Mouse (Mus musculus) T-cell, adult 2 months (primary cell): ENCODE data around the gene Rd3l.

Source experiments
- DNase-seq: peaks from one replicate; pipeline ENCODE4 v3.0.0; 2022; ENCODE audit warnings: low spot score

Gene Rd3l

DNA sequence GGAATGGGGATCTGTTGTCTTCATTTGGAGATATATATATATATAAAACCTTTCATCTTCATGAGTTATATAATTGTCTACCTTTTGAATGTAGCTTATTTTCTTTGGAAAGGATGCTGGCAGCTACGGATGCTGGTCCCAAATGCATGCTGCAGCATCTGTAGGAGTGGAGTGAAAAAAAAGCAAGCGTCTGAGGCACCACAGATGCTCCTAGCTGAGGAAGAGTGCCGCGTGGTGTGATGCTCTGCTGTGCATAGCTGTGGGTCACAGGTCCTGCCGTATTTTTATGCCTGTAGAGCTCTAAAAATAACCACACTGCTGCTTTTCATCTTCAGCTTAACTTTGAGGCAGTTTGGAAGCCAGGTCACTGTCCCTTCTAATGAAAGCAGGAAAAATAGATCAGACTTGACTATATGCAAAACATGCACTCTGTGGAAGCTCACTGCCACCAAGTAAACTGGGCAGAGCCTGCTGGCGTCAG lies at the start of gene Rd3l:
Gene Rd3l (minus strand): TSS at position 431 of the 481 bp plus-strand sequence.
- DNase-seq = no peak

DNA sequence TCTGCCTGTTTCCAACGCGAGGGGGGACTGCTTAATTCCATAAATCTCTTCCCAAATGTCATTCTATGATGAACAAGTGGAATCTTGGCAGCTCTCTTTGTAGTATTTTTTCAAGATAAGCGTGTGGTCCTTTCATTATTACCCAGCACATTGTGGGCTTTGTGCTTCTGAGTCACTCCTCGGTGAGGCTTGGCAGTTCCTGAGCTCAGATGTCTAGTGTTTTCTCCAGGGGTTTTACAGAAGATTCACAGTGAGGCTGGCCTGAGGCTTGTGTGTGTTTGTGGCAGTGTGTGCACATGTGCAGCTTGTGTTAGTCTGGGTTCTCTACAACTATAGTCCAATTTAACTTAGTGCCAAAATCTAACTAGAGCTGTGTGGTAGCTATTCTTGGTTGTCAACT lies 46.3 kb upstream of the Rd3l start:
- no peak for DNase-seq

- DNase-seq = no peak
Observed at GRCm38 (mm10) chr12:112025907-112026645, 45.0 kb upstream of the Rd3l start.

DNA sequence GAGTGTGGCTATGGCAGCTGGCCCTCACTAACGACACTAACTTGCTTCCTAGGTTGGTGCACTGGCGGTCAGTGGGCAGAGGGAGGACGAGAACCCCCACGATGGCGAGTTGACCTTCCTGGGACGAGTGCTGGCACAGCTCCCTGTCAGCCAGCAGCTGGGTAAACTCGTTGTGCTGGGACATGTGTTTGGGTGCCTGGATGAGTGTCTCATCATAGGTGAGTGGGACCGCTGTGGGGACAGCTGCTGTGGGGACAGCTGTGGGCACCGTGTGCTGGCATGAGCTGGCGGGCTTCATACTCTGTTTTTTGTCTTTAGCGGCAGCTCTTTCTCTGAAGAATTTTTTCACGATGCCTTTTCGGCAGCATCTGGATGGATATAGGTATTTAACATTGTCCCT lies 44.3 kb upstream of the Rd3l start:
- no peak for DNase-seq

GRCm38 (mm10) chr12:112024581-112025310 lies 43.6 kb upstream of the Rd3l start:
- DNase-seq = no peak

DNA sequence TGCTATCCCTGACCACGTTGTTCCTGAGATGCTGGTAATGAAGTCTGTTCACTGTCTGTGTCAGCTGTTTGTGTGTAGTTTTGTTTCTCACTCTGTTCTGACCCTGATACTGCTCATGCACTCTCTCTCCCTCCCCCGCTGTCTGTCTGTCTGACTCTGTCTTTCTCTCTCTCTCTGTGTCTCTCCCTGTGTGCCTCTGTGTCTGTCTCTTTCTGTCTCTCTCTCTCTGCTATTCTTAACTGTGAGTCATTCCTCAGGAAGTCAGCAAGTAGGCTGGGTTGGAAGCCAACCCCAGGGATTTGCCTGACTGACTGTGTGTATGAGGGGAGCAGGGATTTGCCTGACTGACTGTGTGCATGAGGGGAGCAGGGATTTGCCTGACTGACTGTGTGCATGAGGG lies 42.2 kb upstream of the Rd3l start:
- no peak for DNase-seq

GRCm38 (mm10) chr12:112016346-112016745 lies 35.2 kb upstream of the Rd3l start:
- DNase-seq = no peak

GRCm38 (mm10) chr12:112013271-112013801 lies 32.2 kb upstream of the Rd3l start:
- DNase-seq = no peak

- DNase-seq = no peak
Observed at GRCm38 (mm10) chr12:112012511-112013270, 31.6 kb upstream of the Rd3l start.

- peak; percentile 31 for DNase-seq
Observed at GRCm38 (mm10) chr12:112001223-112001622, 20.1 kb upstream of the Rd3l start.

GRCm38 (mm10) chr12:111999735-112000134 lies 18.6 kb upstream of the Rd3l start:
- DNase-seq = no peak

DNA sequence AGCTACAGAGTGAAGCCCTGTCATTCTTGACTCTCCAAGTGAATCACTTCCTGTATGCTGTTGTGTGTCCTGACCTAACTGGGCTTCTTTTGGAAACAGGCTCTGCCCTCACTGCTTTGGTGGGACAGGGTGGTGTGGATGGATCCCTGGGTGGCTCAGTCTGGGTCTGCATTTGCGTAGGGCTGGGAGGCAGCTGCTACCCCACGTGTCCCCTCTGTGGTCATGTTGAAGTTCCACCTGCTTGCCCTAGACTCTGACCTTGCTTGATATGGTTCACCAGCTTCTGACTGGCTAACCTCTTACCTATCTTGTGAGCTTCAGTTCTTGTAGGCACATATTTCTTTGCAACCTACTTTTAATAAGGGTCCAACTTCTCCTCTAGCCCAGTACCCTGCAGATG lies 14.0 kb upstream of the Rd3l start:
- DNase-seq = no peak

- no peak for DNase-seq
Observed at GRCm38 (mm10) chr12:111992626-111993025, 11.5 kb upstream of the Rd3l start.

DNA sequence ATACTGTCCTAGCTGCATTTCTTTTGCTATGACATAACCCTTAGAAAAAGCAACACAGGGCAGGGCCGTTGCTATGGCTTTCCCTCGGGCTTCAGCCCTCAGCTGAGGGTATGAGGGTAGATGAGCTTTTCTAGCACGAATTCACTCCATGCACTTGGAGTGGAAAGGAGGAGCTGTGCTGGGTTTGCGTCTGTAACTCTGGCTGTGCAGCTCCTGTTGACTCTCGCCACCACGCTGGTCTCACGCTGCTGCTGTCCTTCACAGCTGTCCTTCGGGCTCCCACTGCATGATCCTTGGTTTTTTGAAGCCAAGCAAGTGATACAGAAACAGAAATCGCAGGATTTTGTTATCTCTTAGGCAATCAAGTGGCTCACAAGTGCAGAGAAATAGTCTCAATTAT lies 5.6 kb upstream of the Rd3l start:
- no peak for DNase-seq

- DNase-seq = no peak
Observed at GRCm38 (mm10) chr12:111983165-111983564, 2.0 kb upstream of the Rd3l start.

DNA sequence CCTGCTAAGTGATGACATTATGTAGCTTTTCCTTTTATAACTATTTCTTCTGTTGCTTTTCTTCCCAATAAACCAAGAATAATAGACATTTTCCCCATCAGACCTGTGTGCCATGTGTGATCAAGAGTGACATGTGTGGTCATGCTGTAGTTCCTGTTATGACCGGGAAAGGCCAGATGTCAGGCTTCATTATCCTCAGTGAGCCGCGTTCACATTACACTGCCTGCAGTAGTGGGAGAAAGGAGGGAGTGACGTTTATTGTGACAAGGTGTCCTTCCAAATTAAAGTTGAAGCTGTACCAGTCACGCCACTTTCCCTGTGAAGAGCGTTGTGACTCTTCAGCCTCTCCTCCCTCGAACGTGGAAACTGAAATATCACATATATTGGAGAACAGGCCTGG lies 714 bp upstream of the Rd3l start:
- no peak for DNase-seq

DNA sequence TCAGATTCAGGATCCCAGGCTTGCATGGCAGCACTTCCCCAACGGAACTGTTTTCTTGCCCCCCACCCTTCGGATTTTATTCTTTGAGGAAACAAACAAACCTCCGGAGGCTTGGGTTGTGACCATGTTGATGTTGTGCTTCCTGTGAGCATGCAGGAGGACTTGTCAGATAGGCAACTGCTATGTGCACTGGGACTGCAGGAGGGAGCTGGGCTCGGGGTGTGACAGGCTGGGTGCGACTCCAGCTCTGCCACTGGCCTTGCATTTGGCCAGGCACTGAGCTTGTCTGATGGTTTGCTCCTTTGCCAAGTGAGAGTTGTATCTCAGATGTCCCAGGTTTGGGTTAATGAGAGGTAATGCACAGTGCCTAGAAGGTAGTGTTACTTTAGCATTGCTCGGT lies 2.8 kb downstream of the Rd3l start:
- no peak for DNase-seq

- no peak for DNase-seq
Observed at GRCm38 (mm10) chr12:111977138-111977537, 4.0 kb downstream of the Rd3l start.

- DNase-seq = no peak
Observed at GRCm38 (mm10) chr12:111974578-111974977, 6.5 kb downstream of the Rd3l start.

- no peak for DNase-seq
Observed at GRCm38 (mm10) chr12:111972504-111972903, 8.6 kb downstream of the Rd3l start.

GRCm38 (mm10) chr12:111971231-111971686 lies 9.9 kb downstream of the Rd3l start, which contains the start of gene Tdrd9:
Gene Tdrd9, plus strand, starts transcription at chr12:111971559.
- no peak for DNase-seq

GRCm38 (mm10) chr12:111970085-111970484 lies 11.0 kb downstream of the Rd3l start:
- DNase-seq = no peak
